Mouse (Mus musculus): ENCODE results near the gene Ltv1. TPM values are rescaled to one million over a fixed set of nuclear protein-coding genes. Genes with fewer than 3 reads are reported as not detected.

Ltv1 gene
- total RNA-seq, 1 experiment = 38.6 TPM

- DNase-seq (ENCODE audit: low read depth, low spot score) = no peak
These were observed 41.5 kb upstream of the Ltv1 start for GRCm38 (mm10) chr10:13234503-13234902.

GRCm38 (mm10) chr10:13233941-13234340 is 41.0 kb upstream of the Ltv1 start:
- no peak for TF ChIP-seq ZC3H11A (IDR thresholded peaks at IDR 0.05; ENCODE audit: borderline replicate concordance, low read depth, low read length)
- no peak for TF ChIP-seq ZNF384 (IDR thresholded peaks at IDR 0.05; ENCODE audit: low read depth, low read length)
- TF ChIP-seq MAFK (IDR thresholded peaks at IDR 0.05; ENCODE audit: insufficient read depth, low read depth, low read length) = no peak
- no peak for TF ChIP-seq HCFC1 (IDR thresholded peaks at IDR 0.05; ENCODE audit: borderline replicate concordance, insufficient read depth, low read length)
- no peak for TF ChIP-seq CHD2 (IDR thresholded peaks at IDR 0.05; ENCODE audit: low read depth, low read length)
- Histone ChIP-seq H3K27ac (ENCODE audit: insufficient read depth, low read depth, low read length, poor library complexity, severe bottlenecking) (no peak overlapping the region), H3K4me1 (ENCODE audit: control insufficient read depth in 2 of 2, insufficient read depth in 2 of 2, low read length in 2 of 2, poor library complexity in 1 of 2) (no peaks in the 10 kb centered on the region), H3K36me3 (ENCODE audit: control insufficient read depth, insufficient read depth, low read length, poor library complexity, severe bottlenecking) (no peaks in the 10 kb centered on the region), H3K9me3 (ENCODE audit: control insufficient read depth, insufficient read depth, low read depth, low read length) (no peaks in the 10 kb centered on the region), H3K9ac (ENCODE audit: insufficient read depth, low read depth, low read length, poor library complexity, severe bottlenecking) (no peak overlapping the region), H3K4me3 (ENCODE audit: insufficient read depth in 1 of 2, low read depth in 1 of 2, low read length in 2 of 2, poor library complexity in 1 of 2, severe bottlenecking in 1 of 2) (no peak overlapping the region)
- in situ Hi-C loops (cut with MboI; ENCODE audit: low sequenced_read_pairs in 2 of 2, unreplicated experiment in 2 of 2) = no loop called here
- DNase-seq (ENCODE audit: low read depth, low spot score) = no peak

More at GRCm38 (mm10) chr10:13234503-13234902, 41.5 kb upstream of the Ltv1 start:
- in situ Hi-C loops (cut with MboI; ENCODE audit: low sequenced_read_pairs in 2 of 2, unreplicated experiment in 2 of 2) = no loop called here
- TF ChIP-seq HCFC1 (IDR thresholded peaks at IDR 0.05; ENCODE audit: borderline replicate concordance, insufficient read depth, low read length) = no peak
- no peak for TF ChIP-seq ZC3H11A (IDR thresholded peaks at IDR 0.05; ENCODE audit: borderline replicate concordance, low read depth, low read length)
- TF ChIP-seq CHD2 (IDR thresholded peaks at IDR 0.05; ENCODE audit: low read depth, low read length) = no peak
- TF ChIP-seq MAFK (IDR thresholded peaks at IDR 0.05; ENCODE audit: insufficient read depth, low read depth, low read length) = no peak
- no peak for TF ChIP-seq ZNF384 (IDR thresholded peaks at IDR 0.05; ENCODE audit: low read depth, low read length)
- H3K9me3 ChIP-seq (ENCODE audit: control insufficient read depth, insufficient read depth, low read depth, low read length) = no peaks in the 10 kb centered on the region
- no peak overlapping the region for H3K27ac ChIP-seq (ENCODE audit: insufficient read depth, low read depth, low read length, poor library complexity, severe bottlenecking)
- no peak overlapping the region for H3K4me3 ChIP-seq (ENCODE audit: insufficient read depth in 1 of 2, low read depth in 1 of 2, low read length in 2 of 2, poor library complexity in 1 of 2, severe bottlenecking in 1 of 2)
- H3K9ac ChIP-seq (ENCODE audit: insufficient read depth, low read depth, low read length, poor library complexity, severe bottlenecking) = no peak overlapping the region
- no peaks in the 10 kb centered on the region for H3K36me3 ChIP-seq (ENCODE audit: control insufficient read depth, insufficient read depth, low read length, poor library complexity, severe bottlenecking)
- H3K4me1 ChIP-seq (ENCODE audit: control insufficient read depth in 2 of 2, insufficient read depth in 2 of 2, low read length in 2 of 2, poor library complexity in 1 of 2) = no peaks in the 10 kb centered on the region

GRCm38 (mm10) chr10:13233143-13233622 is 40.2 kb upstream of the Ltv1 start:
- H3K36me3 ChIP-seq (ENCODE audit: control insufficient read depth, insufficient read depth, low read length, poor library complexity, severe bottlenecking) = no peaks in the 10 kb centered on the region
- in situ Hi-C loops (cut with MboI; ENCODE audit: low sequenced_read_pairs in 2 of 2, unreplicated experiment in 2 of 2) = no loop called here
- no peaks in the 10 kb centered on the region for H3K4me1 ChIP-seq (ENCODE audit: control insufficient read depth in 2 of 2, insufficient read depth in 2 of 2, low read length in 2 of 2, poor library complexity in 1 of 2)
- H3K9ac ChIP-seq (ENCODE audit: insufficient read depth, low read depth, low read length, poor library complexity, severe bottlenecking) = no peak overlapping the region
- no peak overlapping the region for H3K4me3 ChIP-seq (ENCODE audit: insufficient read depth in 1 of 2, low read depth in 1 of 2, low read length in 2 of 2, poor library complexity in 1 of 2, severe bottlenecking in 1 of 2)
- DNase-seq (ENCODE audit: low read depth, low spot score) = no peak
- TF ChIP-seq ZC3H11A (IDR thresholded peaks at IDR 0.05; ENCODE audit: borderline replicate concordance, low read depth, low read length) (no peak), MAFK (IDR thresholded peaks at IDR 0.05; ENCODE audit: insufficient read depth, low read depth, low read length) (no peak), CHD2 (IDR thresholded peaks at IDR 0.05; ENCODE audit: low read depth, low read length) (no peak), HCFC1 (IDR thresholded peaks at IDR 0.05; ENCODE audit: borderline replicate concordance, insufficient read depth, low read length) (no peak), ZNF384 (IDR thresholded peaks at IDR 0.05; ENCODE audit: low read depth, low read length) (no peak)
- no peaks in the 10 kb centered on the region for H3K9me3 ChIP-seq (ENCODE audit: control insufficient read depth, insufficient read depth, low read depth, low read length)
- no peak overlapping the region for H3K27ac ChIP-seq (ENCODE audit: insufficient read depth, low read depth, low read length, poor library complexity, severe bottlenecking)

- TF ChIP-seq CHD2 (IDR thresholded peaks at IDR 0.05; ENCODE audit: low read depth, low read length) = no peak
- TF ChIP-seq MAFK (IDR thresholded peaks at IDR 0.05; ENCODE audit: insufficient read depth, low read depth, low read length) = no peak
- no peak for TF ChIP-seq ZNF384 (IDR thresholded peaks at IDR 0.05; ENCODE audit: low read depth, low read length)
- TF ChIP-seq HCFC1 (IDR thresholded peaks at IDR 0.05; ENCODE audit: borderline replicate concordance, insufficient read depth, low read length) = no peak
- no peak for TF ChIP-seq ZC3H11A (IDR thresholded peaks at IDR 0.05; ENCODE audit: borderline replicate concordance, low read depth, low read length)
- H3K27ac ChIP-seq (ENCODE audit: insufficient read depth, low read depth, low read length, poor library complexity, severe bottlenecking) = no peak overlapping the region
- H3K4me1 ChIP-seq (ENCODE audit: control insufficient read depth in 2 of 2, insufficient read depth in 2 of 2, low read length in 2 of 2, poor library complexity in 1 of 2) = no peaks in the 10 kb centered on the region
- H3K4me3 ChIP-seq (ENCODE audit: insufficient read depth in 1 of 2, low read depth in 1 of 2, low read length in 2 of 2, poor library complexity in 1 of 2, severe bottlenecking in 1 of 2) = no peak overlapping the region
- no peak for DNase-seq (ENCODE audit: low read depth, low spot score)
- H3K9me3 ChIP-seq (ENCODE audit: control insufficient read depth, insufficient read depth, low read depth, low read length) = no peaks in the 10 kb centered on the region
- H3K9ac ChIP-seq (ENCODE audit: insufficient read depth, low read depth, low read length, poor library complexity, severe bottlenecking) = no peak overlapping the region
- in situ Hi-C loops (cut with MboI; ENCODE audit: low sequenced_read_pairs in 2 of 2, unreplicated experiment in 2 of 2) = no loop called here
- no peaks in the 10 kb centered on the region for H3K36me3 ChIP-seq (ENCODE audit: control insufficient read depth, insufficient read depth, low read length, poor library complexity, severe bottlenecking)
These were observed 39.6 kb upstream of the Ltv1 start for GRCm38 (mm10) chr10:13232443-13233142.
